ENCODE assay signal across 8 mouse cellular contexts in genomic region chr2:63184551-63185430, GRCm38 (mm10). TPM values are rescaled to one million over a fixed set of nuclear protein-coding genes. Genes with fewer than 3 reads are reported as not detected.
DNase-seq lines count a peak whose midpoint lies in the region; ATAC-seq lines count a peak whose summit lies in the region.

No protein-coding gene starts in this region.

- no peaks in the 10 kb centered on the region for H3K36me3 ChIP-seq in lung, embryonic 16.5 days (ENCODE audit: control insufficient read depth, insufficient read depth, low read length)
- H3K36me3 ChIP-seq in midbrain, embryonic 15.5 days (replicated peaks): no peaks in the 10 kb centered on the region

- no peak for DNase-seq in lung, postnatal 4 days
- DNase-seq in frontal cortex, adult 2 months (ENCODE audit: extremely low spot score in 1 of 2, low spot score in 1 of 2): peak; percentile 44 to 54
- DNase-seq in layer of hippocampus, adult 8-10 months (ENCODE audit: low spot score in 2 of 2): peak; percentile 19 to 20
- DNase-seq in Muller cell, postnatal 12 days (ENCODE audit: inconsistent ontology term): no peak
- DNase-seq in gastrocnemius, postnatal 14 days: no peak
- no peak for DNase-seq in lung, postnatal 10 days

- ATAC-seq in lung, embryonic 16.5 days (ENCODE audit: low read depth): no peak
- ATAC-seq in midbrain, embryonic 15.5 days (replicated peaks): peak; percentile 94

- H3K9me3 ChIP-seq in lung, embryonic 16.5 days (ENCODE audit: control insufficient read depth, low read length): no peaks in the 10 kb centered on the region
- no peaks in the 10 kb centered on the region for H3K9me3 ChIP-seq in midbrain, embryonic 15.5 days

- intact Hi-C loops in gastrocnemius, postnatal 14 days (cut with DNase I; ENCODE audit: low total_unique reads): no loop called here

- H3K4me3 ChIP-seq in lung, embryonic 16.5 days (ENCODE audit: low read length): peak overlapping the region; percentile 41
- H3K4me3 ChIP-seq in midbrain, embryonic 15.5 days: peak overlapping the region; percentile 49

- peaks cover 11% of the 10 kb centered on the region for H3K27me3 ChIP-seq in lung, embryonic 16.5 days (ENCODE audit: control insufficient read depth, insufficient read depth, low read depth, low read length)
- H3K27me3 ChIP-seq in midbrain, embryonic 15.5 days (replicated peaks): no peaks in the 10 kb centered on the region

- peaks cover 5% of the 10 kb centered on the region; the same call in 1 of the 2 replicates for H3K4me1 ChIP-seq in lung, embryonic 16.5 days (replicated peaks; ENCODE audit: control insufficient read depth, insufficient read depth, low read length)
- H3K4me1 ChIP-seq in midbrain, embryonic 15.5 days: peaks cover 17% of the 10 kb centered on the region

- peak overlapping the region; percentile 67 for H3K4me2 ChIP-seq in lung, embryonic 16.5 days (ENCODE audit: low read depth, low read length)
- peak overlapping the region; percentile 79 for H3K4me2 ChIP-seq in midbrain, embryonic 15.5 days

- WGBS in lung, embryonic 16.5 days: 3% methylated on average over 14 of the region's 15 CpGs
- 2% methylated on average over 14 of the region's 15 CpGs for WGBS in midbrain, embryonic 15.5 days

- no peak overlapping the region for H3K9ac ChIP-seq in lung, embryonic 16.5 days (ENCODE audit: low read length)
- peak overlapping the region; percentile 55 for H3K9ac ChIP-seq in midbrain, embryonic 15.5 days

- no peak overlapping the region for H3K27ac ChIP-seq in lung, embryonic 16.5 days (ENCODE audit: low read length)
- H3K27ac ChIP-seq in midbrain, embryonic 15.5 days: peak overlapping the region; percentile 81

RNA-seq across cellular contexts. Expression of gene Kcnh7, which starts 0.7 kb away (rescaled TPM):
- polyA plus RNA-seq in lung, embryonic 16.5 days (2015; fragmentation: Nextera tagmentation; extraction: Ambion mirVana): 0.10 and 0.25 TPM in 2 replicates
- polyA plus RNA-seq in frontal cortex, adult 2 months (2012; rRNA removed): 21.5 and 21.8 TPM in 2 replicates
- total RNA-seq in layer of hippocampus, adult 8-10 months (2022): 10 to 100 TPM; 32.9 to 44.1 (median 35.3) TPM
- polyA plus RNA-seq in midbrain, embryonic 15.5 days (2015; fragmentation: Nextera tagmentation; extraction: Ambion mirVana): 9.6 and 10.3 TPM in 2 replicates
- total RNA-seq in gastrocnemius, postnatal 14 days (2021): under 1 TPM; 0.44 to 0.76 TPM

Comparison
In these comparisons a context has a peak if more than half of its experiments do, and no peak if none do; other contexts are left out.
1. DNase-seq: peak in frontal cortex, adult 2 months (2 of 2) and layer of hippocampus, adult 8-10 months (2 of 2); none in lung, postnatal 4 days (0 of 2), Muller cell, postnatal 12 days (single experiment), gastrocnemius, postnatal 14 days (single experiment) and lung, postnatal 10 days (single experiment).